Mouse (Mus musculus) pancreas, adult 10 weeks (tissue): Measurements from ENCODE around the gene Cwc25. TPM values are rescaled to one million over a fixed set of nuclear protein-coding genes. Genes with fewer than 3 reads are reported as not detected.

ENCODE experiments used
- polyA plus RNA-seq: library from polyadenylated mRNA; stranded (reverse); fragments of 350-450 nt; fragmentation: Illumina TruSeq; extraction: RNeasy Lipid Tissue Mini Kit (QIAGEN cat#74804); gene quantifications from one replicate; pipeline ENCODE4 v1.2.3, GENCODE M21; 2015; ENCODE audit warnings: low read depth, low replicate concordance; ENCODE audit not compliant: insufficient read depth

Cwc25 gene
- 4.5 TPM for polyA plus RNA-seq

DNA sequence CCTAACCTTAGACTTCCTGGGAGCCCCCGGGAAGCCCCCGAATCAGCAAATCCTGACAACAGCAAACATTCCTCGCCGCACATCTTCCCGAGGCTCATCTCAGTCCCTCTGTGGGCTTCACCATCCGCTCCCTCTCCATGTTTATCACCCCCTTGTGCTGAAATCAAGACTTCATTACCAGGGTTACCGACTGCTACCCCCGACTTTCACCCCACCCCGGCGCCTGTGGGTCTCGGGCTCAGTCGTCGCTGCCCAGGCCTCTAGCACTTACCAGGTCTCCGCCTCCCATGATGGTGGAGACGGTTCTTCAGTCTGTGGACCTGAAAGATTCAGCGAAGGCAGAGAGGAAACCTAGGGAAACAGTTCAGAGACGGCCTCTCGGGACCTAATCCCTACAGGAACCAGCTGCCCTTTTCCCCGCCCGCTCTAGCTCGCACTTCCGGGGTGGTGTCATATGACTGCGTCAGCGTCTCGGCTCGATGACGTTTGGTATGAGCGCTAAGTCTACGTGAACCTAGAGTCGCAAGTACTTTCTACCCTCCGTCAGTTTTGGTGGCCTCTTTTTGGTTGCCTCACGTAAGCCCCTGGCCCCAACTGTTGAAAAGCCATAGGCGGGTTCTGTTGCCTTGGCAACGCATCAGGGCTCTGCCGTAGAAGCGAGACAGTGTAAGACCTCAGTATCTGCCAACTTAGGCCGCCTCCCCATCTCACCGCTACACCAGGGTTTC lies at the start of gene Cwc25:
Gene Cwc25 (minus strand): TSS at position 403 of the 728 bp plus-strand sequence.

DNA sequence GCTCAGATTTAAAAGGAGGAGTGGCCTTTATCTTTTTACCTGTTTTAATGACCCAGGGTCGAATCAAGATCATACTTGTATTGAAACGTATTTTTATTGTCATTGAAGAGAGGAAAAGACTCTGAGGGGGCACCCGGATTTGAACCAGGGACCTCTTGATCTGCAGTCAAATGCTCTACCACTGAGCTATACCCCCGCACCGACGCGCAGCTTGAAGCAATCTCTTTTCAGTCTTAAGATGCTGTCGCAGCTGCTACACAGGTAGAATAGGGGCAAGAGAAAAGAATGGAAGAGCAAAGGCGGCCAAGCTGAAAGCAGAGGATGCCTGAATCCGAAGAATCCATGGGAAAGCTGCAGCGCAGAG lies 32.4 kb upstream of the Cwc25 start, which contains the start of gene Lasp1:
Gene Lasp1 (plus strand): TSS at position 219 of the 364 bp plus-strand sequence.

DNA sequence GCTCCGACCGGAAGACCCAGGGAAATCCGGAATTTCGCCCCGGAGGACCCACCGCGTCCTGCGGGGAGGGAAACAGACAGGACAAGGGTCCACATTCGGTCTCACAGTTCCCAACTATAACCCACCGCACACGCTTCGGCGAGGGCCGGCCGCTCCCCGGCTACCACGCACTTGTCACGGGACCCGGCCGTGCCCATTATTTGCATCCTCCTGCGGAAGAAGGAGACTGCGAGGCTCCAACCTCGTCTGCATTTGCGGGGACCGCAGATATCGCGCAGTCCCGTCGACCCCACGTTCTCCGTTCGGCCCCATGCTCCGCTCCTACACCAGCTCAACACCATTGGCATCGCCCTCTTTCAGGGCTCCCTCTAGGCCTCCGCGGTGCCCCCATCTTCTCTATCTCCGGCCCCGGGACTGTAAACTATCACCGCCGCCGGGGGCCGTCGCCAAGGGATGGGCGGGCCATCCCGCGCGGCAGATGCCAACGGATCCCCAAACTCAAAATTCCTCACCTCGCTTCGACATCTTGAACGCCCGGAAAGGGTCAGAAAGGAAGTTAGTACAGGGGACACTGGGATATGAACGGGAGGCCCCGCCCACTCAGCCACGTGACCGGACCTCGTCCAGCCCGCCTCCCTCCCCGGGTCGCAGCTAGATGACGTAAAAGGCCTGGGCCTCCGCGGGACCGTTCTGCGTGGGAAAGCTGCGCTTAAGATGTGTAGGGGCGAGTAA lies 15.6 kb upstream of the Cwc25 start, which contains the start of gene Rpl23:
Gene Rpl23 (minus strand): TSS at position 606 of the 732 bp plus-strand sequence.

DNA sequence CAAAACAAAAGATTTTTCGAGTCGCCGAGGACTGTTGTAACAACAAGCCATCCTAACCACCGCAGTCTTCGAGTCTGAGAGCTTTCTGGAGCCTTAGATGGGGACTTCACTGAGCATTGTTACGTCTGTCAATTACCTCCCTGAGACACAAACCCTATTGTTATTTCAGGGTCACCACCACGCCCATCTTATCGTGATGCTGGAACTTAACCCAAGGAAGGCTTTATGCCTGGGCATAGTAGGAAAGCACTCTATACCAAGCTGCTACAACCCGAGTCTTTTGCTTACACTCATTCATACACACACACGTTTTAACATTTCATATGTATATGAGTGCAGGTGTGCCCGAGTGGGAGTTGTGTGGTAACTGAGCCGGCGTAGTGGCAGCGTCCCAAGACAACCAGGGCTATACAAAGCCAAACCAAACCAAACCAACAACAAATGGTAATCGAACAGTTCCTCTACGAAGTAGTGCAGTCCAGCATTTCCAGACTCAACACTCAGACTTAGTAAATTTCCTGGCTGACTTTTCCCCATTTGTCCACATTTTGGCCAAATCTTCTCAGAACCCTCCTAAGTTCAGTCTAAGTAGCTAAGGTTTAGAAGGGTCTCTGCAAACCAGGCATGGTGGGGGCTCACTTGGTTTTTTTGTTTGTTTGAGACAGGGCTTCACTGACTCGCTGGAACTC lies 9.6 kb upstream of the Cwc25 start, which contains the start of gene 1700001P01Rik:
Gene 1700001P01Rik (minus strand): TSS at position 111 of the 689 bp plus-strand sequence.

DNA sequence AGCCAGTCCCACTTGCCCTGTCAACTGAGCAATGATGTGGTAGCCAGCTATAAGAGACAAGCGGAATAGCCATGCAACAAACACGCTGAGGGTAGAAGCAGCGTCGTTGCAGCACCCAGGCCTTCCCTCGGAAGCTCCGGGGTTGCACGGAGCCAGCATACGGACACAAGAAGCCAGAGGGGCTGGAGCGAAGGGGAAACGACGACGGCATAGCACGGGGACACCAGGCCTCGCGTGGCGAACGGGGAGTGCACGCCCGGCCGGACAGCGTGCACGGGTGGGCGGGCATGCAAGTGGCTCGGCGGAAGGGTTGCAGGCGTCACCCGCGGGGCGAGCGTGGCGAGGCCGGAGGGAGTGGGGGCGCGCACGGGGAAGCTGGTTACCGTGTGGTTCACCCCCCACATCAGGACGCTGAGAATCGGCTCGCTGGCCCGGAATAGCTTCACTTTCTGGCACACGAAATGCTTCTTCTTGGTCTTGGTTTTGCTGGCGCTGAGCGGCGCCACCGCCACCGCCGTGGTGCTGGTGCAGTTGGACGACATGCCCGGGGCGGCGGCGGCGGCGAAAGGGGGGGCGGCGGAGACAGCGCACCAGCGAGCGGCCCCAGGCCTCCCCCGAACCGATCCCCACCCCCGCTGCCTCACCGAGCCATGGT lies 22.2 kb downstream of the Cwc25 start, which contains the start of gene Pip4k2b:
Gene Pip4k2b (minus strand): TSS at position 642 of the 655 bp plus-strand sequence.

DNA sequence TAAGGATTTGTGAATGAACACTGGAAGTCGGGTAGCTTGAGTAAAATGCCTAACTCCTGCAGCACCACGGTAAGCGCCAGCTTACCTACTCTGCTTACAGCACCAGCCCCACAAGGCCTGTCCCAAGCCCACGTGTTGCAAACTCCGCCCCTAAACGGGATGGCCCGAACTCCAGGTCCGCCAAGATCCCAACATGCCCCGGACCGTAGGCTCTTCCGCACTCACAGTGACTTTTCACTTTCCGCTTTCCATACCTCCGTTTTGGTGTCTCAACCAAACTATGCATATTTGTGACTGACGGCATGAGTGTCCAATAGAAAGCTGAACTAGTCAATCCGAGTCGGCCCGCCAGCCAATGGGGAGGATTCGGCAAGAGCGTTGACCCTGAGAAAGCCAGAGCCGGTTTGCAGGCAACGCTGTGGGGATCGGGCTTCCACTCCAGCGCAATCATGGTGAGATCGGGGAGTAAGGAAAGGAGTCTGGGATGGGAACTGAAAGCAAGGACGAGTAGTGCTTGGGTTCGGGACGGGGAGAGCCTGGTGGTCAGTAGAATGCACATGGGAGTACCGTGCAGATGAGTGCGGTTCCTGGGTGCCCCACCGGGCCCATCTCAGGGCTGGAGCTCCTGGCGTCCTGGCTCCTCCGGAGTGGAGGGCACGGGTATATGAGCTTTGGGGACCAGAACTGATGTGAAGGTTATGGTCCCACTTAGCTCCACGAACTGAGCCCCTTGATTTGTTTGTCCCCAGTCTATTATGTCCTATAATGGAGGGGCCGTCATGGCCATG lies 63.1 kb downstream of the Cwc25 start, which contains the start of gene Psmb3:
Gene Psmb3 (plus strand): TSS at position 361 of the 788 bp plus-strand sequence.

DNA sequence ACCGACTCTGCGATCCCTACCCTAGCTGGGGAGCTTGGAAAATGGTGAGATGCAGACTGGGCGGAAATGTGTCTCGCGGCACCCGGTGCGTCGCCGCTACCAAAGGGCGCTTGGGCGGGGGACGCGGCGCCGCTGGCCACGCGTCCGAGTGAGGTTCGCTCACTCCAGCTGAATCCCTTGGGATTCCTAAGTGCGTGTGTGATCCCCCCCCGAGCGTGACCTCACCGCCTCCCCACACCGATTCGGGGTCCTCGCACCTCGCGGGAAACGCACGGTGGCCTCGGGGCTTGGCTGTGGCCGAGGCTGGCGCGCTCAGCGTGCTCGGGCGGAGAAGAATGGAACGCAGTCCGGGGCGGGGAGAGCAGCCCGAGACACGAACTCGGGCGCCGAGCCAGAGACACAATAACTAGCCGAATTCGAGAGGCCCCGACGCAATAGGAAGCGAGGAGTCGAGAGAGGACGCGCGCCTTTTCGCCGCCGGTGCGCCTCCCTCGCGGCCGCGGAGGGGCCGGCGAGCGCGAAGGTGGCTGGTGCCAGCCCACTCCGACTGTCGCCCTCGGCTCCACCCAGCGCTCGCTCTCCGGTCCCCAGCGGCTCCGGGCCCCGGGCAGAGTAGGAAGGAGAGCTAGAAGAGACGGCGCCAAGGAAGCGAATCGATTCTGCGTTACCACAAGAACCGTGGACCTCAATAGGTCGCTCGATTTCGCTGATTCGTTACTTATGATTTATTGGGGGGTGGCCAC lies 66.2 kb downstream of the Cwc25 start, which contains the start of gene Pcgf2:
Gene Pcgf2 (minus strand): TSS at position 495 of the 743 bp plus-strand sequence.

Other genes starting within 250 kb of the Cwc25 start
- gene Srcin1, start 190.4 kb downstream of the Cwc25 start, polyA plus RNA-seq, result 0.39 TPM
- not detected for gene Epop, start 136.9 kb downstream of the Cwc25 start, polyA plus RNA-seq
- 10.4 TPM for gene Mllt6, start 103.1 kb downstream of the Cwc25 start, polyA plus RNA-seq
- gene Cisd3, start 80.7 kb downstream of the Cwc25 start, polyA plus RNA-seq, result 14.7 TPM
- gene Pcgf2, start 66.1 kb downstream of the Cwc25 start, polyA plus RNA-seq, result 9.0 TPM
- gene Psmb3, start 63.2 kb downstream of the Cwc25 start, polyA plus RNA-seq, result 31.9 TPM
- 4.1 TPM for gene Pip4k2b, start 21.9 kb downstream of the Cwc25 start, polyA plus RNA-seq
- not detected for gene 1700001P01Rik, start 9.4 kb upstream of the Cwc25 start, polyA plus RNA-seq
- 455 TPM for gene Rpl23, start 15.9 kb upstream of the Cwc25 start, polyA plus RNA-seq
- 27.9 TPM for gene Lasp1, start 32.4 kb upstream of the Cwc25 start, polyA plus RNA-seq
- gene B230217C12Rik, start 74.2 kb upstream of the Cwc25 start, polyA plus RNA-seq, result 2.5 TPM
- not detected for gene Fbxo47, start 117.6 kb upstream of the Cwc25 start, polyA plus RNA-seq
- 1.3 TPM for gene Plxdc1, start 219.9 kb upstream of the Cwc25 start, polyA plus RNA-seq
- gene Arl5c, start 229.6 kb upstream of the Cwc25 start, polyA plus RNA-seq, result 0.90 TPM